Mouse (Mus musculus) spleen, adult 2 months (tissue): ENCODE measurements around the gene Prkg1.

ENCODE experiments used
- CTCF ChIP-seq: fragments of 200-500 bp; IDR thresholded peaks from 2 replicates; pipeline ENCODE4 v1.5.1; 2011; ENCODE audit warnings: mild to moderate bottlenecking, inconsistent platforms; ENCODE audit not compliant: insufficient read depth, insufficient read length, insufficient replicate concordance; ENCODE audit errors: extremely low read depth
- POLR2A ChIP-seq: fragments of 200-500 bp; IDR thresholded peaks from 2 replicates; pipeline ENCODE4 v1.6.1; 2011; ENCODE audit warnings: low read depth, low read length, inconsistent platforms

GRCm38 (mm10) chr19:31304760-31305159 lies 460.1 kb downstream of the Prkg1 start:
- no peak for TF ChIP-seq CTCF
- no peak for TF ChIP-seq POLR2A
